Mouse (Mus musculus) heart, embryonic 13.5 days (tissue): Measurements from ENCODE around the gene Drosha. TPM values are rescaled to one million over a fixed set of nuclear protein-coding genes. Genes with fewer than 3 reads are reported as not detected.

Experiments
- ATAC-seq: fragments of 200-750 bp; cut with Nextera tagmentation; 2 replicates; pipeline ENCODE4 v1.8.0; 2017; ENCODE audit warnings: moderate TSS enrichment; ENCODE audit not compliant: insufficient number of reproducible peaks, low FRiP score, low TSS enrichment; ENCODE audit errors: extremely low read depth
- H3K27ac ChIP-seq: fragments of 300-500 bp; sonication (generic); replicated peaks from 2 replicates; pipeline ENCODE4 v1.5.1; 2015; ENCODE audit warnings: moderate library complexity, mild to moderate bottlenecking, inconsistent platforms
- H3K27me3 ChIP-seq: fragments of 300-500 bp; sonication (generic); replicated peaks from 2 replicates; pipeline ENCODE4 v1.6.1; 2015; ENCODE audit warnings: mild to moderate bottlenecking, inconsistent platforms
- H3K36me3 ChIP-seq: fragments of 300-500 bp; sonication (generic); 2 replicates; pipeline ENCODE4 v1.6.1; 2015; ENCODE audit warnings: mild to moderate bottlenecking, inconsistent platforms
- H3K4me1 ChIP-seq: fragments of 300-500 bp; sonication (generic); 2 replicates; pipeline ENCODE4 v1.6.1; 2015; ENCODE audit warnings: inconsistent platforms
- H3K4me2 ChIP-seq: fragments of 300-500 bp; sonication (generic); 2 replicates; pipeline ENCODE4 v1.6.1; 2015; ENCODE audit warnings: inconsistent platforms, mild to moderate bottlenecking, moderate library complexity
- H3K4me3 ChIP-seq: fragments of 300-500 bp; sonication (generic); 2 replicates; pipeline ENCODE4 v1.5.1; 2015; ENCODE audit warnings: moderate library complexity, mild to moderate bottlenecking, inconsistent platforms
- H3K9ac ChIP-seq: fragments of 300-500 bp; sonication (generic); 2 replicates; pipeline ENCODE4 v1.6.1; 2015; ENCODE audit warnings: inconsistent platforms, mild to moderate bottlenecking, moderate library complexity
- H3K9me3 ChIP-seq: fragments of 300-500 bp; sonication (generic); 2 replicates; pipeline ENCODE4 v1.6.1; 2016; ENCODE audit warnings: inconsistent platforms
- WGBS: fragments of 180-500 bp; shearing (Covaris S2); methylation state at CpG from one replicate; pipeline ENCODE4 v1.1.7; 2015; ENCODE audit warnings: mixed read lengths; 5-methylcytosine and 5-hydroxymethylcytosine counted together
- polyA plus RNA-seq: library from polyadenylated mRNA; unstranded; fragments of >200 nt; fragmentation: Nextera tagmentation; extraction: Ambion mirVana; gene quantifications from 2 replicates; pipeline ENCODE4 v1.2.1, GENCODE M21; 2015

The Drosha gene
- polyA plus RNA-seq, 1 experiment from 2014 or later, result 25.5 TPM

DNA sequence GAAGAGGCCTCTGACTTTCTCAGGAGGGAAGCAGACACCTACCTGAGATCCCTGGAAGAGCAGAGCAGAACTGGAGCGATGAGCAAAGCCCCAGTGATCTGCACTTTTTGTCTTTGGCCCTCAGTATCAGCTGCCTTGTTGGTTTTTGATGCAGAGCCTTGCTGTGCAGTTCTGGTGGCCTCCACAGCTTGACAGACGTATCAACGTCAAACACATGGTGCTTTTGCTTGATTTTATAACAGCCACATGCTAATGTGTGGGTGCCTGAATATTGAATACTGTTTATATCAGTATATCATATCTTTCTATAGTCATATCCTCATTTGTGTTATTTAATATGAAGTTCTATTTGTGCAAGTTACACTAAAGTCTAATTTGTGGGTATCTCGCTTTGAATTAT lies 19.5 kb upstream of the Drosha start:
- no peak overlapping the region for H3K9ac ChIP-seq
- H3K27ac ChIP-seq, result no peak overlapping the region
- H3K4me1 ChIP-seq, result peaks cover 8% of the 10 kb centered on the region
- no peak overlapping the region for H3K4me3 ChIP-seq
- 83% methylated on average over 4 of the region's 4 CpGs for WGBS
- no peak overlapping the region for H3K4me2 ChIP-seq
- H3K9me3 ChIP-seq, result no peaks in the 10 kb centered on the region
- no peaks in the 10 kb centered on the region for H3K27me3 ChIP-seq
- ATAC-seq, result no peak
- peaks cover 45% of the 10 kb centered on the region for H3K36me3 ChIP-seq

DNA sequence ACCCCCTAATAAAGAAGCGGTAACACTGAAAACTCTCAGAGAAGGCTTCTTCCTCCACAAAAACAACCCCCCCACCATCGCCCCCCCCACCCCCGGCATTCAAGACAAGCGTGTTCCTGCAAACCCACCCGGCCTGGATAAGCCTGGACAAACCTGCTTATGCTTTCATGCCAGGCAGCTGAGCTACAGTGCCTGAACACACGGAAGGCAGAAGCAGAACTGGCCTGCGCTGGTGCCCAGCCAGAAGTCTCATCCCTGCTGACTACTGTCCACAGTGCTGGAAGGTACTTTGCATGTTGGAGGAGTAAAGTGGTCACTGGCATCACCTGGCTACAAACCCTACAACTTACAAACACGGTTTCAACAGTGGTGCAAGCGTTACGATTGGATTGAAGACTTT lies 17.5 kb upstream of the Drosha start:
- no peak for ATAC-seq
- no peaks in the 10 kb centered on the region for H3K4me1 ChIP-seq
- no peaks in the 10 kb centered on the region for H3K9me3 ChIP-seq
- no peaks in the 10 kb centered on the region for H3K27me3 ChIP-seq
- 89% methylated on average over 10 of the region's 10 CpGs for WGBS
- H3K27ac ChIP-seq, result no peak overlapping the region
- H3K4me2 ChIP-seq, result no peak overlapping the region
- no peak overlapping the region for H3K4me3 ChIP-seq
- H3K9ac ChIP-seq, result no peak overlapping the region
- H3K36me3 ChIP-seq, result peaks cover 65% of the 10 kb centered on the region

DNA sequence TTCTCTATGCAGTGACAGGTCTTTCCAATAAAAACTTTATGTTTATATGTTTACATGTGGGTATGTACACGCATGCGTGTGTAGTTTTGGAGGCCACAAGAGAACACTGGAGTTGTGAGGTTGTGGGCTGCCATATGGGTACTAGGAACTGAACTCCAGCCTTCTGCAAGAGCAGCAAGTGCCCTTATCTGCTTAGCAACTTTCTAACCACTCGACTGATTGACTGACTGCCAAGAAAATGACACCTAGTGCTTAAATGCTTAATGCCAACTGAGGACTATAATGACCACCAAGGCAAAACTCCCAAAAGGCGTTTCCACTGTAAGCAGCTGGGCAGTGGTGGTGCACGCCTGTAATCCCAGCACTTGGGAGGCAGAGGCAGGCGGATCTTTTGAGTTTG lies 15.3 kb upstream of the Drosha start:
- no peak overlapping the region for H3K27ac ChIP-seq
- no peak overlapping the region for H3K4me2 ChIP-seq
- WGBS, result 70% methylated on average over 6 of the region's 6 CpGs
- ATAC-seq, result no peak
- no peaks in the 10 kb centered on the region for H3K9me3 ChIP-seq
- H3K27me3 ChIP-seq, result no peaks in the 10 kb centered on the region
- peaks cover 86% of the 10 kb centered on the region for H3K36me3 ChIP-seq
- H3K4me1 ChIP-seq, result no peaks in the 10 kb centered on the region
- no peak overlapping the region for H3K4me3 ChIP-seq
- H3K9ac ChIP-seq, result no peak overlapping the region

DNA sequence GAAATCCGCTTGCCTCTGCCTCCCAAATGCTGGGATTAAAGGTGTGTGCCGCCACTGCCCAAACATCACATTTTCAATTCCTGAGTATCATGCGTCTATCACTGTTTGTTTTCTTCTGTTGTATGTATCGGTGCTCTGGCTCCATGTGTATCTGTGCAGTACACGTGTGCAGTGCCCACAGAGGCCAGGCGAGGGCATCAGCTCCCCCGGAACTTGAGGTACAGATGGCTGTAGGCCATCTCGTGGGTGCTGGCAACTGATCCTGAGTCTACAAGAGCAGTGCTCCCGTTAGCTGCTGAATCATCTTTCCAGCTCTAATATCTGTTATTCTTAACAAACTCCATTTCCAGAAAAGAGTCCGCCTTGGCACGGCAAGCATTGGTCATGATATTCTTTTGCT lies 12.0 kb upstream of the Drosha start:
- Histone ChIP-seq H3K4me2 (no peak overlapping the region), H3K9me3 (no peaks in the 10 kb centered on the region), H3K4me3 (no peak overlapping the region), H3K27me3 (no peaks in the 10 kb centered on the region), H3K9ac (no peak overlapping the region), H3K36me3 (peaks cover 98% of the 10 kb centered on the region), H3K4me1 (no peaks in the 10 kb centered on the region), H3K27ac (no peak overlapping the region)
- WGBS, result 92% methylated on average over 11 of the region's 11 CpGs
- ATAC-seq, result no peak

DNA sequence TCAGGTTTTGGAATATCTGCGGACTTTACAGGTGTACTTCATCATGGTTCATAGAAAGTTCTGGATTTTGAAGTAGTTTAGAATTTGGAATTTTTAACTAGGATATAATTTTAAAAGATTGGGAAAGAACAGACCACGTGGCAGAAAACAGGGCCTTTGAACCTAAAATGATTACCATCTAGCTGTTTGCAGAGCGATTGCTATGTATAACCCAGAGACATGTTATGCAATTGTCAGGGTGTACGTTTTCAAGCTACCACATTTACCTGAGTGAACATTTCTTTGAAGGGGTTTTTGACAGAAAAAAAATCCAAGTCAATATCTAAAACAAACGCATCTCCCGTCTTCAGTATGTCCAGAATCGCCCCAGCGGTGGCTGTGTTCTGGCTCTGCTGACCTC lies 7.0 kb upstream of the Drosha start:
- WGBS, result 91% methylated on average over 8 of the region's 8 CpGs
- no peak overlapping the region for H3K4me3 ChIP-seq
- H3K36me3 ChIP-seq, result peaks cover 93% of the 10 kb centered on the region
- H3K4me1 ChIP-seq, result no peaks in the 10 kb centered on the region
- ATAC-seq, result no peak
- no peak overlapping the region for H3K27ac ChIP-seq
- no peaks in the 10 kb centered on the region for H3K9me3 ChIP-seq
- no peak overlapping the region for H3K9ac ChIP-seq
- H3K4me2 ChIP-seq, result no peak overlapping the region
- no peaks in the 10 kb centered on the region for H3K27me3 ChIP-seq

DNA sequence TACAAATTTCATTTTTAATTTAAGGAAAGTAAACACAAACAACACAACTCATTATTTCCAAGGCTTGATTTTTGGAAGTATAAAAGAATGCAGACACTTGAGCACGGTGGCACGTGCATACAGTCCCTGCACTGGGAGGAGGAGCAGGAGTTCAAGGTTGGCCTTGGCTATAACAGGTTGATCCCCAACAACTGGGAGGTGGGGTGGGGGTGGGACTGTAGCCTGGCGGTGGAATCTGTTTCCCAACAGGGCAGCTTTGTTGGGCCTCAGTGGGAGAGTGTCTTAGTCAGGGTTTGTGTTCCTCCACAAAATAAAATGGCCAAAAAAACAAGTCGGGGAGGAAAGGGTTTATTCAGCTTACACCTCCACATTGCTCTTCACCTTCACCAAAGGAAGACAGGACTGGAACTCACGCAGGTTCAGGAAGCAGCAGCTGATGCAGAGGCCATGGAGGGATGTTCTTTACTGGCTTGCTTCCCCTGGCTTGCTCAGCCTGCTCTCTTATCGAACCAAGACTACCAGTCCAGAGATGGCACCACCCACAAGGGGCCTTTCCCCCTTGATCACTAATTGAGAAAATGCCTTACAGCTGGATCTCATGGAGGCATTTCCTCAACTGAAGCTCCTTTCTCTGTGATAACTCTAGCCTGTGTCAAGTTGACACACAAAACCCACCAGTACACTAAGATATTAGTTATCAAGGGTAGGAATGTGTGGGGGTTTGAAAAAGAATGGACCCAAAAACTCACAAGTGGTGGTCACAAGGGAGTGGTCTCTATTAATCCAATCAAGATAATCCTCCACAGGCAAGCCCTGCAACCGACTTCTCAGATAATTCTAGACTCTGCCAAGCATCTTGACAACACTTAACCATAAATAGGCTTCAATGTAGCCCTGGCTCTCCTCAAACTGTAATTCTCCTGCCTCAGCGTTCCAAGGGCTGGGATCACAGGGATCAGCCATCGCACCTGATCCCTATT lies 1.9 kb upstream of the Drosha start:
- Histone ChIP-seq H3K9ac (no peak overlapping the region), H3K4me1 (peaks cover 25% of the 10 kb centered on the region), H3K9me3 (no peaks in the 10 kb centered on the region), H3K4me3 (peak overlapping the region; percentile 96; the same call in 1 of the 2 replicates), H3K36me3 (peaks cover 59% of the 10 kb centered on the region), H3K27me3 (no peaks in the 10 kb centered on the region), H3K27ac (no peak overlapping the region), H3K4me2 (peak overlapping the region; percentile 89)
- 67% methylated on average over 9 of the region's 9 CpGs for WGBS
- ATAC-seq, result no peak

DNA sequence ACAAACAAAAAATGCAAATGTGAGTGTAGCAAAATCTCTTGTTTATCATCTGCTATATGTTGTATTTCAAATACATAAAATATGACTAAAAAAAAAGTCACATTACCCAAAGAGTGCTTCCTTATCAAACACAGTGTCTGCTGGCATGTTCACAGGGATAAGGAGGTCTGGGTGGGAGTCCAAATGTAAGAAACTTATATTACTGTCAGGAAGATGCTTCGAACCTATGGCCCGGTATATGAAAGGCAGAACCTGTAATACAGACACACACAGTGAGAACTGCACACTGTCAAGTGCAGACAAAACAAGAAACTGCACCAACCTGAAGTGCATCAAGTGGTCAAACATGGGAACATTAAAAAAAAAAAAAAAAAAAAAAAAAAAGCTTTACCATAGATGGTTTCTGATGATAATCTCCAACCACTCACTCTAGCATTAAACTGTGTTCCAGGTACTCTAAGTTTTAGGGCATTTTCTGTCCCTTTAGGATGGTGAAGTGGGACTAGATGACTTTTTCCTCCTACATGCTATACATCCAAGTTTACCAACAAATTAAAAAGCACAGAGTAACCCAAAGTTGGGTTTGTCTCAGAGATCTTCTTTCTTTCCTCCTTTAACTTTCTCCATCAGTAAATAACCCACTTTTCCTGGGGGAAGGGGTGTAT lies 1.0 kb upstream of the Drosha start:
- 0 out of 2 replicates have a peak overlapping the region, but pooled peaks have one; percentile 61 for H3K27ac ChIP-seq
- 75% methylated on average over 2 of the region's 2 CpGs for WGBS
- H3K27me3 ChIP-seq, result no peaks in the 10 kb centered on the region
- no peaks in the 10 kb centered on the region for H3K9me3 ChIP-seq
- peaks cover 59% of the 10 kb centered on the region for H3K36me3 ChIP-seq
- no peak for ATAC-seq
- peak overlapping the region; percentile 95 for H3K9ac ChIP-seq
- peak overlapping the region; percentile 89 for H3K4me2 ChIP-seq
- peaks cover 25% of the 10 kb centered on the region for H3K4me1 ChIP-seq
- peak overlapping the region; percentile 96 for H3K4me3 ChIP-seq

DNA sequence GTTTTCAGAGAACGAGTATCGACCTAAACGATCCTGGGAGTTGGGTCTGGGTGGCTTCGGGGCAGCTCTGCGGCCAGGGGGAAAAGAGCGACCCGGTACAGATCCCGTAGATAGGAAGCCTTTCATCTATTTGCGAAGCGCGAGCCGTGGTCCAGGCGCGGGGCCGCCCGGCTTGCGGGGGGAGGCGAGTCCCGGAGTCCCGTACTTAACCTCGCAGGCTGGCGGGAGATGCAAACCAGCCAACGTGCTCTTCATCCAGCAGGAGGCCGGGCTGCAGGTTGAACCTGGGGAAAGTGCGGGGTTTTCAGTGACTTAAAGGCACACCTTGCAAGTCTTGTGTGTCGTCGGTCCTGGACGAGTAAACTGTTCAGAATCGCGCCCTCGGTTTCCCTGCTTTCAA lies 350 bp downstream of the Drosha start:
- H3K4me1 ChIP-seq, result peaks cover 25% of the 10 kb centered on the region
- peaks cover 59% of the 10 kb centered on the region for H3K36me3 ChIP-seq
- H3K9ac ChIP-seq, result peak overlapping the region; percentile 92
- WGBS, result under 1% methylated on average over 31 of the region's 31 CpGs
- peak overlapping the region; percentile 96 for H3K4me3 ChIP-seq
- H3K4me2 ChIP-seq, result peak overlapping the region; percentile 89
- H3K9me3 ChIP-seq, result no peaks in the 10 kb centered on the region
- ATAC-seq, result peak; percentile 4; the same call in 1 of the 2 replicates
- H3K27me3 ChIP-seq, result no peaks in the 10 kb centered on the region
- peak overlapping the region; percentile 66 for H3K27ac ChIP-seq

DNA sequence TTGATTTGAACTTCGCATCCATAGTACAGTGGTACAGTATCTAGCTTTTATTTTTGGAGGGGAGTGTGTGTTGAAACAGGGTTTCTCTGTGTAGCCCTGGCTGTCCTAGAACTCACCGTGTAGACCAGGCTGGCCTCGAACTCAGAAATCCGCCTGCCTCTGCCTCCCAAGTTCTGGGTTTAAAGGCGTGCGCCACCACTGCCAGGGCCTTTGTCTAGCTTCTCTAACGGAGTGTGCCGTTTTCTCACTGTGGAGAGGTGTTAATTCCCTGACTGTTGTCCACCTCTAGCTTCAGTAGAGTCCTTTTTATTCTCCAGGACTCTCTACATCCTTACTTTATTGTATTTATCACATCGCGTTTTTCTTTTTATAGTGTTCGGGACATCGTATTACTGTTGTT lies 793 bp downstream of the Drosha start:
- Histone ChIP-seq H3K36me3 (peaks cover 59% of the 10 kb centered on the region), H3K4me3 (peak overlapping the region; percentile 96)
- 48% methylated on average over 12 of the region's 12 CpGs for WGBS

DNA sequence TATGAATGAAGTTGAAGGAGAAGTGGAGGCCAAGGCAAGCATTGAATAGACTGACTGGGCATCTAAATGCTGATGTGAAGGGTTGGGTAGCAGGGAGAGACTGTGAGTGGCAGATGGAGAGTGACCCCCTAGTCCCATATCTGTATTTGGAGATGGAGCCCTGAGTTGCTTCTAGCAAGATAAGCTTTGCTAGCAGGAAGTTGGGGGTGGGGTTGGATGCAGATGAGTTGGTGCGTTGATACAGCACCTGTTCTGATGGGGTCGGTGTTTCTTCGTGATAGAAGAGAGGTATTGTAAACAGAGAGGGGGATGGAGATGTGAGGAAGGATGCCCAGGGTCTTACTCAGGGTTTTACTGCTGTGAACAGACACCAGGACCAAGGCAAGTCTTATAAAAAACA lies 5.3 kb downstream of the Drosha start:
- Histone ChIP-seq H3K4me1 (peaks cover 14% of the 10 kb centered on the region), H3K36me3 (peaks cover 63% of the 10 kb centered on the region), H3K9me3 (no peaks in the 10 kb centered on the region), H3K4me3 (no peak overlapping the region), H3K9ac (no peak overlapping the region), H3K27me3 (no peaks in the 10 kb centered on the region), H3K4me2 (no peak overlapping the region), H3K27ac (no peak overlapping the region)
- ATAC-seq, result no peak
- 88% methylated on average over 3 of the region's 3 CpGs for WGBS

More for the DNA sequence above, 793 bp downstream of the Drosha start:
- Histone ChIP-seq H3K4me2 (peak overlapping the region; percentile 89), H3K4me1 (peaks cover 25% of the 10 kb centered on the region), H3K9me3 (no peaks in the 10 kb centered on the region), H3K27ac (no peak overlapping the region), H3K27me3 (no peaks in the 10 kb centered on the region), H3K9ac (peak overlapping the region; percentile 92)
- ATAC-seq, result no peak

DNA sequence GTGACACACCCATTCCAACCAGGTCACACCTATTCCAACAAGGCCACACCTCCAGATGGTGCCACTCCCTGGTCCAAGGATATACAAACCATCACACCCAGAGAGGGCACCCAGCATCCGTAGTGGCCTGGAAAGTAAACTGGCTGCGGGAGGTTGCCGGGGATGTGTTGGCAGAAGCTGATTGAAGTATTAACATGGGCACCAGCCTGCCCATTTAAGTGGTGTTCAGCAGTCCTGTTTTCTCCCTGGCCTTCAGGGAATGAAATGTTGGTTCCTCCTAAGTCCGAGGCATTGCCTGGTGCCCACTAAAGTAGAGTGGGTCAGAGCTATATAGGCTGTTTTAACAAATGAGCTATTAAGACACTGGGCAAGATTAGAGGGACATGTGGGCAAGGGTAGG lies 8.0 kb downstream of the Drosha start:
- Histone ChIP-seq H3K9me3 (no peaks in the 10 kb centered on the region), H3K27ac (no peak overlapping the region), H3K27me3 (no peaks in the 10 kb centered on the region), H3K9ac (no peak overlapping the region), H3K4me3 (no peak overlapping the region), H3K4me1 (no peaks in the 10 kb centered on the region), H3K36me3 (peaks cover 74% of the 10 kb centered on the region), H3K4me2 (no peak overlapping the region)
- no peak for ATAC-seq
- 95% methylated on average over 4 of the region's 4 CpGs for WGBS
